Mouse (Mus musculus) liver, adult 10 weeks (tissue): ENCODE measurements around the gene Atp6v1f. TPM values are rescaled to one million over a fixed set of nuclear protein-coding genes. Genes with fewer than 3 reads are reported as not detected.

Experiments
- polyA plus RNA-seq: library from polyadenylated mRNA; stranded (reverse); fragments of 350-450 nt; fragmentation: Illumina TruSeq; extraction: RNeasy Lipid Tissue Mini Kit (QIAGEN cat#74804); gene quantifications from one replicate; pipeline ENCODE4 v1.2.3, GENCODE M21; 2014; ENCODE audit warnings: low read depth, low replicate concordance

The Atp6v1f gene
- polyA plus RNA-seq: 21.1 TPM

GRCm38 (mm10) chr6:29467583-29468354 is at the start of gene Atp6v1f:
Gene Atp6v1f, plus strand, starts transcription at chr6:29467718.

DNA sequence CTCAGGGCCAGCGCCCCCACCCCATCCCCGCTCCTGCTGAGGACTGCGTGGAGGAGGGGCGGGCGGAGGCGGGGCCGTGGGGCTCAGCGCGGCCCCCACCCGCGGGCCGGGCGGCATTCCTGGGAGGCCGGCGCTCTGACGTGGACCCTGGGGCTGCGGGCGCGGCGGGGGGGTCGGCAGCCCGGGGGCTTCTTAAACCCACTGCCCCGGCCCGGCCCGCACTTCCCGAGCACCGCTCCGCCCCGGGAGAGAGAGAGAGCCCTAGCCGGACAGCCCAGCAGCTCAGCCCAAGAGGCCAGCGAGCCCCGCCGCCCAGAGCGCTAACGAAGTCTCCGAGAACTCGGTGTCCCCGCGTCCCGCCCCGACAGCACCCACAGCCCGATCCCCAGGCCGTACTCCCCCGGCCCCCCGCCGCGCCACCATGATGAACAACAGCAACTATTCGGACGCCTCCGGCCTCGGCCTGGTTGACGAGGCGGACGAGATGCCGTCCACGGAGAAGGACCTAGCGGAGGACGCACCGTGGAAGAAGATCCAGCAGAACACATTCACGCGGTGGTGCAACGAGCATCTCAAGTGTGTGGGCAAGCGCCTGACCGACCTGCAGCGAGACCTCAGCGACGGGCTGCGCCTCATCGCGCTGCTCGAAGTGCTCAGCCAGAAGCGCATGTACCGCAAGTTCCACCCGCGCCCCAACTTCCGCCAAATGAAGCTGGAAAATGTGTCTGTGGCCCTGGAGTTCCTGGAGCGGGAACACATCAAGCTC is 34.3 kb upstream of the Atp6v1f start, which contains the start of gene Flnc:
Flnc (plus strand) TSS at position 219 of the 766 bp plus-strand sequence.

GRCm38 (mm10) chr6:29471137-29471536 is 3.6 kb downstream of the Atp6v1f start, which contains the start of gene Atp6v1fnb:
Gene Atp6v1fnb, plus strand, starts transcription at chr6:29471437.

GRCm38 (mm10) chr6:29507447-29508309 is 40.2 kb downstream of the Atp6v1f start, which contains the start of gene Kcp:
Gene Kcp, minus strand, starts transcription at chr6:29507952.

Other genes starting within 250 kb of the Atp6v1f start
- 2.6 TPM for gene Hilpda, start 195.2 kb upstream of the Atp6v1f start, polyA plus RNA-seq
- not detected for gene Fam71f2, start 188.1 kb upstream of the Atp6v1f start, polyA plus RNA-seq
- gene Fam71f1, start 148.6 kb upstream of the Atp6v1f start, polyA plus RNA-seq: not detected
- 131 TPM for gene Calu, start 119.6 kb upstream of the Atp6v1f start, polyA plus RNA-seq
- not detected for gene Opn1sw, start 79.2 kb upstream of the Atp6v1f start, polyA plus RNA-seq
- gene Ccdc136, start 71.4 kb upstream of the Atp6v1f start, polyA plus RNA-seq: 0.45 TPM
- gene Flnc, start 34.5 kb upstream of the Atp6v1f start, polyA plus RNA-seq: not detected
- not detected for gene Atp6v1fnb, start 3.7 kb downstream of the Atp6v1f start, polyA plus RNA-seq
- gene Kcp, start 40.2 kb downstream of the Atp6v1f start, polyA plus RNA-seq: not detected
- 5.7 TPM for gene Irf5, start 58.9 kb downstream of the Atp6v1f start, polyA plus RNA-seq
- gene Tnpo3, start 142.2 kb downstream of the Atp6v1f start, polyA plus RNA-seq: 30.2 TPM
- 1.7 TPM for gene Tspan33, start 226.5 kb downstream of the Atp6v1f start, polyA plus RNA-seq